Comparison of ENCODE assay signal across 11 mouse cellular contexts in genomic region chr1:172049131-172049782, GRCm38 (mm10). TPM values are rescaled to one million over a fixed set of nuclear protein-coding genes. Genes with fewer than 3 reads are reported as not detected.
A peak's percentile ranks its signal among the peaks of the same experiment; 100 is the strongest.
DNase-seq lines count a peak whose midpoint lies in the region; ATAC-seq and TF ChIP-seq lines count a peak whose summit lies in the region.
"Had no signal": no experiment of that assay in that cellular context is flagged by ENCODE, and none has a peak within 500 bp of the region (broad histone marks: within the 10 kb centered on the region; RNA-seq: fewer than 3 reads in every experiment).

No protein-coding gene starts in this region.

- H3K36me3 ChIP-seq in CH12.LX (replicated peaks in 1 of 2; ENCODE audit: control insufficient read depth in 1 of 2, insufficient read depth in 1 of 2, low read length in 1 of 2), result peaks cover 0 to 17% of the 10 kb centered on the region in 2 experiments
- no peaks in the 10 kb centered on the region for H3K36me3 ChIP-seq in forebrain, postnatal 0 days (ENCODE audit: insufficient read depth)
- no peaks in the 10 kb centered on the region for H3K36me3 ChIP-seq in midbrain, embryonic 12.5 days
- no peaks in the 10 kb centered on the region for H3K36me3 ChIP-seq in intestine, postnatal 0 days (ENCODE audit: control insufficient read depth, insufficient read depth)

- DNase-seq in CH12.LX (ENCODE audit: extremely low read depth) (no peak), NIH3T3 (ENCODE audit: low read depth) (peak; percentile 27)
- DNase-seq in forebrain, postnatal 0 days, result no peak
- DNase-seq in T-cell, adult 2 months (ENCODE audit: low spot score), result no peak
- DNase-seq in adrenal gland, postnatal 4 days (ENCODE audit: low spot score in 2 of 2), result no peak
- DNase-seq: heart, postnatal 10 days; lung, adult 2 months had no signal

- no peak for TF ChIP-seq RAD21 in CH12.LX (IDR thresholded peaks at IDR 0.05; ENCODE audit: low read depth, low read length)

- in situ Hi-C loops in CH12.LX (cut with MboI; ENCODE audit: low pct_ligation_motif_present, low pct_unique_long_range_greater_than_20kb, low sequenced_read_pairs), result loop anchor here (25.0 kb wide), 1 partner anchor 263 kb away; no protein-coding TSS in a partner anchor

- H3K4me3 ChIP-seq in CH12.LX (replicated peaks in 1 of 3; ENCODE audit: low read depth in 2 of 3, low read length in 2 of 3, poor library complexity in 1 of 3), result peak overlapping the region in 2 of 3 experiments; percentile 68 to 72
- no peak overlapping the region for H3K4me3 ChIP-seq in forebrain, postnatal 0 days (ENCODE audit: low read depth, low read length)
- H3K4me3 ChIP-seq in midbrain, embryonic 12.5 days, result no peak overlapping the region
- no peak overlapping the region for H3K4me3 ChIP-seq in intestine, postnatal 0 days (ENCODE audit: low read depth, low read length)

- peak; percentile 17 for ATAC-seq in forebrain, postnatal 0 days
- ATAC-seq in midbrain, embryonic 12.5 days (ENCODE audit: low FRiP score, low read depth), result peak; percentile 64
- ATAC-seq in intestine, postnatal 0 days, result no peak

- TF ChIP-seq EP300 in CH12.LX (IDR thresholded peaks at IDR 0.05; ENCODE audit: low read length), result no peak

- H3K27ac ChIP-seq in CH12.LX (ENCODE audit: insufficient read depth, low read depth), result no peak overlapping the region
- 0 out of 2 replicates have a peak overlapping the region, but pooled peaks have one; percentile 57 for H3K27ac ChIP-seq in forebrain, postnatal 0 days (ENCODE audit: low read depth, low read length)
- H3K27ac ChIP-seq in midbrain, embryonic 12.5 days (replicated peaks), result peak overlapping the region; percentile 86
- no peak overlapping the region for H3K27ac ChIP-seq in intestine, postnatal 0 days (ENCODE audit: low read depth, low read length)

- H3K9ac ChIP-seq in CH12.LX (ENCODE audit: insufficient read depth, low read depth), result peak overlapping the region; percentile 82; the same call in 1 of the 2 replicates
- no peak overlapping the region for H3K9ac ChIP-seq in forebrain, postnatal 0 days
- peak overlapping the region; percentile 28 for H3K9ac ChIP-seq in midbrain, embryonic 12.5 days (replicated peaks)
- H3K9ac ChIP-seq in intestine, postnatal 0 days (ENCODE audit: low read depth, low read length), result no peak overlapping the region

- H3K9me3 ChIP-seq in CH12.LX (replicated peaks; ENCODE audit: low read length), result no peaks in the 10 kb centered on the region
- H3K9me3 ChIP-seq in forebrain, postnatal 0 days (ENCODE audit: low read length), result no peaks in the 10 kb centered on the region
- H3K9me3 ChIP-seq in midbrain, embryonic 12.5 days, result no peaks in the 10 kb centered on the region
- no peaks in the 10 kb centered on the region for H3K9me3 ChIP-seq in intestine, postnatal 0 days (ENCODE audit: control insufficient read depth)

- no peak for TF ChIP-seq CTCF in CH12.LX (conservative IDR thresholded peaks at IDR 0.05 in 1 of 2, IDR thresholded peaks at IDR 0.05 in 1 of 2; ENCODE audit: low read depth in 2 of 2, low read length in 2 of 2)
- TF ChIP-seq CTCF in forebrain, postnatal 0 days (IDR thresholded peaks at IDR 0.05; ENCODE audit: low read depth), result no peak
- TF ChIP-seq CTCF in intestine, postnatal 0 days (IDR thresholded peaks at IDR 0.05; ENCODE audit: low read depth), result no peak

- no peaks in the 10 kb centered on the region for H3K79me2 ChIP-seq in CH12.LX (replicated peaks; ENCODE audit: control insufficient read depth, extremely low read depth, insufficient read depth, poor library complexity, severe bottlenecking)

- H3K4me1 ChIP-seq in CH12.LX (ENCODE audit: control insufficient read depth in 1 of 2, insufficient read depth in 2 of 2), result peaks cover 3 to 19% of the 10 kb centered on the region in 2 experiments; a peak in 2 of 4 replicates
- peaks cover 3% of the 10 kb centered on the region; the same call in 1 of the 2 replicates for H3K4me1 ChIP-seq in forebrain, postnatal 0 days (ENCODE audit: insufficient read depth)
- peaks cover 48% of the 10 kb centered on the region for H3K4me1 ChIP-seq in midbrain, embryonic 12.5 days
- peaks cover 4% of the 10 kb centered on the region; the same call in 1 of the 2 replicates for H3K4me1 ChIP-seq in intestine, postnatal 0 days (replicated peaks; ENCODE audit: control insufficient read depth, insufficient read depth, low read length)

- 19% methylated on average over 13 of the region's 13 CpGs for WGBS in forebrain, postnatal 0 days
- WGBS in midbrain, embryonic 12.5 days, result 17% methylated on average over 13 of the region's 13 CpGs
- 51% methylated on average over 13 of the region's 13 CpGs for WGBS in intestine, postnatal 0 days

- TF ChIP-seq POLR2A in CH12.LX (IDR thresholded peaks at IDR 0.05; ENCODE audit: low read depth, low read length), result no peak

- dilution Hi-C loops in CH12.LX (cut with MboI; ENCODE audit: extremely low pct_ligation_motif_present, extremely low pct_unique_long_range_greater_than_20kb, low sequenced_read_pairs), result no loop called here

- no peaks in the 10 kb centered on the region for H3K27me3 ChIP-seq in CH12.LX (replicated peaks)
- no peaks in the 10 kb centered on the region for H3K27me3 ChIP-seq in forebrain, postnatal 0 days (ENCODE audit: insufficient read depth, low read length)
- H3K27me3 ChIP-seq in midbrain, embryonic 12.5 days, result peaks cover 20% of the 10 kb centered on the region
- H3K27me3 ChIP-seq in intestine, postnatal 0 days (replicated peaks; ENCODE audit: control insufficient read depth, insufficient read depth, low read length), result peaks cover 16% of the 10 kb centered on the region

- peak overlapping the region; percentile 59; the same call in 1 of the 2 replicates for H3K4me2 ChIP-seq in CH12.LX (ENCODE audit: insufficient read depth, low read depth, poor library complexity, severe bottlenecking)
- H3K4me2 ChIP-seq in forebrain, postnatal 0 days (ENCODE audit: low read depth), result peak overlapping the region; percentile 11; the same call in 1 of the 2 replicates
- H3K4me2 ChIP-seq in midbrain, embryonic 12.5 days (replicated peaks), result peak overlapping the region; percentile 29
- H3K4me2 ChIP-seq in intestine, postnatal 0 days (replicated peaks; ENCODE audit: low read depth), result no peak overlapping the region

TF ChIP-seq in CH12.LX, 34 proteins besides CTCF, POLR2A, EP300 and RAD21:
- TF ChIP-seq ELF1 (IDR thresholded peaks at IDR 0.05; ENCODE audit: low read depth, low read length) (no peak), MXI1 (IDR thresholded peaks at IDR 0.05; ENCODE audit: low read depth, low read length) (no peak), SMC3 (IDR thresholded peaks at IDR 0.05; ENCODE audit: low read depth, low read length) (no peak), MAFK (IDR thresholded peaks at IDR 0.05; ENCODE audit: insufficient replicate concordance, low read length) (no peak), PAX5 (IDR thresholded peaks at IDR 0.05; ENCODE audit: low read length) (no peak), TCF12 (IDR thresholded peaks at IDR 0.05; ENCODE audit: low read depth, low read length) (no peak), MAZ (IDR thresholded peaks at IDR 0.05; ENCODE audit: low read depth, low read length) (no peak), NELFE (IDR thresholded peaks at IDR 0.05; ENCODE audit: low read depth, low read length) (no peak), MEF2A (IDR thresholded peaks at IDR 0.05; ENCODE audit: borderline replicate concordance, low read depth, low read length) (no peak)

RNA-seq across cellular contexts. Expression of gene Nhlh1, which starts 8.1 kb away (rescaled TPM):
- total RNA-seq in CH12.LX (2012; rRNA removed), result not detected in 2 replicates
- not detected in 2 replicates for total RNA-seq in CH12.LX (2014; rRNA removed)
- polyA plus RNA-seq in CH12.LX (2012; ENCODE audit: insufficient read length, low read depth), result 0.16 TPM in 1 of 2 replicates, not detected in the other
- 0.95 and 1.0 TPM in 2 replicates for total RNA-seq in forebrain, postnatal 0 days (2014; rRNA removed)
- polyA plus RNA-seq in forebrain, postnatal 0 days (2015; fragmentation: Nextera tagmentation; extraction: Ambion mirVana), result 0.20 and 0.47 TPM in 2 replicates
- polyA plus RNA-seq in midbrain, embryonic 12.5 days (2016; fragmentation: Nextera tagmentation; extraction: Ambion mirVana), result 11.1 and 11.5 TPM in 2 replicates
- under 1 TPM in 1 of 2 experiments, not detected in 1; 0.31 TPM for total RNA-seq in adrenal gland, postnatal 4 days (2021)
- polyA plus RNA-seq in intestine, postnatal 0 days (2015; fragmentation: Nextera tagmentation; extraction: Ambion mirVana), result 0.05 TPM in 1 of 2 replicates, not detected in the other
- total RNA-seq: heart, postnatal 10 days; neutrophil, adult 5-6 weeks had no signal
- polyA plus RNA-seq: large intestine, adult 2 months had no signal

RNA-seq across cellular contexts. Expression of gene Vangl2, which starts 21.0 kb away (rescaled TPM):
- total RNA-seq in CH12.LX (2012; rRNA removed) (5.0 and 7.3 TPM in 2 replicates), CH12.LX (2014; rRNA removed) (3.6 and 4.1 TPM in 2 replicates)
- polyA plus RNA-seq in CH12.LX (2012; ENCODE audit: insufficient read length, low read depth), result 7.9 and 9.4 TPM in 2 replicates
- total RNA-seq in forebrain, postnatal 0 days (2014; rRNA removed), result 47.2 and 63.4 TPM in 2 replicates
- 35.3 and 37.3 TPM in 2 replicates for polyA plus RNA-seq in forebrain, postnatal 0 days (2015; fragmentation: Nextera tagmentation; extraction: Ambion mirVana)
- polyA plus RNA-seq in midbrain, embryonic 12.5 days (2016; fragmentation: Nextera tagmentation; extraction: Ambion mirVana), result 56.9 and 60.9 TPM in 2 replicates
- total RNA-seq in adrenal gland, postnatal 4 days (2021), result 10 to 100 TPM; 16.2 to 18.7 TPM
- polyA plus RNA-seq in intestine, postnatal 0 days (2015; fragmentation: Nextera tagmentation; extraction: Ambion mirVana), result 2.8 and 3.3 TPM in 2 replicates

RNA-seq across cellular contexts. Expression of gene Copa, which starts 33.1 kb away (rescaled TPM):
- total RNA-seq in CH12.LX (2012; rRNA removed) (158 and 165 TPM in 2 replicates), CH12.LX (2014; rRNA removed) (155 and 157 TPM in 2 replicates)
- polyA plus RNA-seq in CH12.LX (2012; ENCODE audit: insufficient read length, low read depth), result 160 and 165 TPM in 2 replicates
- 199 and 241 TPM in 2 replicates for total RNA-seq in forebrain, postnatal 0 days (2014; rRNA removed)
- polyA plus RNA-seq in forebrain, postnatal 0 days (2015; fragmentation: Nextera tagmentation; extraction: Ambion mirVana), result 127 and 151 TPM in 2 replicates
- polyA plus RNA-seq in midbrain, embryonic 12.5 days (2016; fragmentation: Nextera tagmentation; extraction: Ambion mirVana), result 219 and 220 TPM in 2 replicates
- 100 to 1,000 TPM; 187 to 205 TPM for total RNA-seq in adrenal gland, postnatal 4 days (2021)
- polyA plus RNA-seq in intestine, postnatal 0 days (2015; fragmentation: Nextera tagmentation; extraction: Ambion mirVana), result 133 and 139 TPM in 2 replicates

RNA-seq across cellular contexts. Expression of gene Ncstn, which starts 33.3 kb away (rescaled TPM):
- total RNA-seq in CH12.LX (2012; rRNA removed) (21.5 and 24.5 TPM in 2 replicates), CH12.LX (2014; rRNA removed) (12.4 and 15.0 TPM in 2 replicates)
- 52.4 and 56.1 TPM in 2 replicates for polyA plus RNA-seq in CH12.LX (2012; ENCODE audit: insufficient read length, low read depth)
- 61.9 and 73.1 TPM in 2 replicates for total RNA-seq in forebrain, postnatal 0 days (2014; rRNA removed)
- 77.1 and 93.9 TPM in 2 replicates for polyA plus RNA-seq in forebrain, postnatal 0 days (2015; fragmentation: Nextera tagmentation; extraction: Ambion mirVana)
- polyA plus RNA-seq in midbrain, embryonic 12.5 days (2016; fragmentation: Nextera tagmentation; extraction: Ambion mirVana), result 123 and 128 TPM in 2 replicates
- total RNA-seq in adrenal gland, postnatal 4 days (2021), result 100 to 1,000 TPM; 148 to 154 TPM
- polyA plus RNA-seq in intestine, postnatal 0 days (2015; fragmentation: Nextera tagmentation; extraction: Ambion mirVana), result 110 and 115 TPM in 2 replicates

Comparison
In these comparisons a context has a peak if more than half of its experiments do, and no peak if none do; other contexts are left out.
1. H3K27ac ChIP-seq: peak in forebrain, postnatal 0 days (single experiment) and midbrain, embryonic 12.5 days (single experiment); none in CH12.LX (single experiment) and intestine, postnatal 0 days (single experiment).
2. H3K4me3 ChIP-seq: peak in CH12.LX (2 of 3); none in forebrain, postnatal 0 days (single experiment), midbrain, embryonic 12.5 days (single experiment) and intestine, postnatal 0 days (single experiment).
3. H3K9ac ChIP-seq: peak in CH12.LX (single experiment) and midbrain, embryonic 12.5 days (single experiment); none in forebrain, postnatal 0 days (single experiment) and intestine, postnatal 0 days (single experiment).